Mouse (Mus musculus) myocyte (in vitro differentiated cells): Measurements from ENCODE around the gene Nfkbiz. TPM values are rescaled to one million over a fixed set of nuclear protein-coding genes. Genes with fewer than 3 reads are reported as not detected.

Source experiments
- H3K27me3 ChIP-seq: one replicate; pipeline ENCODE4 v1.6.1; 2011; ENCODE audit not compliant: control insufficient read depth, insufficient read depth, insufficient read length
- H3K36me3 ChIP-seq: one replicate; pipeline ENCODE4 v1.6.1; 2011; ENCODE audit not compliant: control insufficient read depth, insufficient read depth
- H3K4me2 ChIP-seq: one replicate; pipeline ENCODE4 v1.6.1; 2011; ENCODE audit warnings: low read depth, control low read depth
- H3K4me3 ChIP-seq: one replicate; pipeline ENCODE4 v1.5.1; 2011; ENCODE audit warnings: mild to moderate bottlenecking, control low read depth, moderate library complexity
- H3K79me2 ChIP-seq: one replicate; pipeline ENCODE4 v1.6.1; 2011; ENCODE audit not compliant: control insufficient read depth, insufficient read depth
- H3ac ChIP-seq: one replicate; pipeline ENCODE4 v1.6.1; 2011; ENCODE audit not compliant: control insufficient read depth, insufficient read length
- CEBPB ChIP-seq: IDR thresholded peaks from 2 replicates; pipeline ENCODE4 v1.6.1; 2011; ENCODE audit warnings: mild to moderate bottlenecking, moderate library complexity; ENCODE audit not compliant: poor library complexity, insufficient read depth, severe bottlenecking
- E2F4 ChIP-seq: IDR thresholded peaks from one replicate; pipeline ENCODE4 v1.6.1; 2011; ENCODE audit warnings: mild to moderate bottlenecking, control low read depth, moderate library complexity; ENCODE audit not compliant: insufficient read depth
- MAX ChIP-seq: IDR thresholded peaks from one replicate; pipeline ENCODE4 v1.6.1; 2011; ENCODE audit warnings: low read depth, mild to moderate bottlenecking, control low read depth
- MYOD1 ChIP-seq, 3 experiments: IDR thresholded peaks; one replicate each; pipeline ENCODE4 v1.6.1; 2011; ENCODE audit warnings: control low read depth in 2 of 3, low read depth in 2 of 3, mild to moderate bottlenecking in 2 of 3, moderate library complexity in 1 of 3; ENCODE audit not compliant: insufficient read length in 2 of 3, control insufficient read depth in 1 of 3
- MYOG ChIP-seq, 3 experiments: IDR thresholded peaks; one replicate each; pipeline ENCODE4 v1.6.1; 2011; ENCODE audit warnings: control low read depth in 2 of 3, low read depth in 2 of 3, mild to moderate bottlenecking in 2 of 3; ENCODE audit not compliant: insufficient read length in 2 of 3, control insufficient read depth in 1 of 3, insufficient read depth in 1 of 3
- POLR2A ChIP-seq: IDR thresholded peaks from one replicate; pipeline ENCODE4 v1.6.1; 2011; ENCODE audit warnings: low read depth, mild to moderate bottlenecking, control low read depth, moderate library complexity; ENCODE audit not compliant: insufficient read length
- POLR2AphosphoS2 ChIP-seq: IDR thresholded peaks from one replicate; pipeline ENCODE4 v1.6.1; 2011; ENCODE audit warnings: low read depth, control low read depth; ENCODE audit not compliant: insufficient read length
- REST ChIP-seq: IDR thresholded peaks from one replicate; pipeline ENCODE4 v1.6.1; 2011; ENCODE audit warnings: mild to moderate bottlenecking, control low read depth, moderate library complexity; ENCODE audit not compliant: insufficient read depth, insufficient read length
- SRF ChIP-seq: IDR thresholded peaks from one replicate; pipeline ENCODE4 v1.6.1; 2011; ENCODE audit warnings: low read depth; ENCODE audit not compliant: control insufficient read depth, insufficient read length
- TCF12 ChIP-seq: IDR thresholded peaks from one replicate; pipeline ENCODE4 v1.6.1; 2011; ENCODE audit warnings: mild to moderate bottlenecking, control low read depth; ENCODE audit not compliant: poor library complexity, insufficient read depth, severe bottlenecking
- TCF3 ChIP-seq: IDR thresholded peaks from one replicate; pipeline ENCODE4 v1.6.1; 2011; ENCODE audit warnings: low read depth, control low read depth; ENCODE audit not compliant: insufficient read length
- USF1 ChIP-seq: IDR thresholded peaks from one replicate; pipeline ENCODE4 v1.6.1; 2011; ENCODE audit warnings: low read depth, mild to moderate bottlenecking, control low read depth, moderate library complexity
- polyA plus RNA-seq: library from polyadenylated mRNA; unstranded; fragments of >200 nt; fragmentation: generic; extraction: Trizol; gene quantifications from one replicate; pipeline ENCODE4 v1.2.1, GENCODE M21; 2012; ENCODE audit warnings: missing spikeins

Nfkbiz gene
- polyA plus RNA-seq, 1 experiment, result 2.6 TPM

DNA sequence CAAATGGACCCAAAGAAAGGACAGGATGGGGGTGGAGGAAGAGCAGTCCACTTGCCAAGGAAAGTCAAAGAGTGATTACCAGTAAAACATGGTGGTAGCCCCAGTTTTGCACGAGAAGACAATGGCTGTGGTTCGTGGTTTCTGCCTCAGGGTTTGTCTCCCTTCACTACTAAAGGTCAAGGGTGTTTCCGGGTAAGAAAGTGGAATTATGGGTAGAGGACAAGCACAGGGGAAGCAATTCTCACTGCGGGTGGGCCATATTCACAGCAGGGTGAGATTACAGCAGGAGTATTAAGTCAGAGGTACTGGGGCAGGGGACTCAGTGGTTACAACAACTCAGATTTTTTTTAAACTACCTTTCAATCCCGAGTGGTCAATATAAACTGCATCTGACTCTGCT, 50.0 kb downstream of the Nfkbiz start:
- H3K4me2 ChIP-seq, result no peak overlapping the region
- TF ChIP-seq POLR2A (no peak), POLR2AphosphoS2 (no peak), CEBPB (no peak), TCF12 (no peak), USF1 (no peak), MYOG (IDR thresholded peaks at IDR 0.05; ENCODE audit: control insufficient read depth in 1 of 3, insufficient read depth in 1 of 3, insufficient read length in 2 of 3, low read depth in 2 of 3) (no peak), E2F4 (no peak), TCF3 (no peak), SRF (no peak), MAX (no peak), REST (no peak), MYOD1 (IDR thresholded peaks at IDR 0.05; ENCODE audit: control insufficient read depth in 1 of 3, insufficient read length in 2 of 3, low read depth in 2 of 3) (no peak)
- H3K36me3 ChIP-seq, result no peaks in the 10 kb centered on the region
- no peaks in the 10 kb centered on the region for H3K79me2 ChIP-seq
- no peaks in the 10 kb centered on the region for H3K27me3 ChIP-seq
- H3ac ChIP-seq, result no peak overlapping the region
- H3K4me3 ChIP-seq, result no peak overlapping the region

DNA sequence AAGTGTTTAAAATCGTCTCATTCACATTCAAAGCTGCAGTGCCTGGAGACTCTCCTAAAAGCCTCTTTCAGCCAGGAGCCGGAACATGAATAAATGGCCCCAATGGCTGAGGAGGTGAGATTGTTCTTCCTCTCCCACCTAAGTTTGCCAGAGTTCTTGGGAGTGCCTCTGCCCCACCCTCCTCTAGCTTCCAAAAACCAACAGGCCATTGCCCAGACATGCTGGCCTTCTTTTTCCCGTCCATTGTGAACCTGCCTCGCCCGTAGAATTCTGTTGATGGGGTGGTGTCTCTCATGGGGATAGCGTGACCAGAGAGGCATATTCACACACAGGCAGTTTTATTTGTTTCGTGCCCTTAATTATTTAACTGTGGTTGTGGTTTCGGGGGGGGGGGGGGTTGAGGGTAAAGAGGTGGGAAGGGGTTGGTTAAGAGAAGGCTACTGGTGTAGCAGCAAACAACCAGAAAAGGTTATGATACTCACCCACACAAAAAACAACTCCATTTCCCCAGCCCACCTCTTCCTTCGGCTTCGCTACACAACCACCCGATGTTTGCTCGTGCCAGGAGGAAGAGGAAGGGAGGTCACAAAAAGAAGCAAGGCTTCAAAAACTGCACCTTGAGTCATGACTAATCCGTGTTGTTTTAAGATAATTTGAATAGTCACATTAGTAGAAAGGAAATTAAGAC, 51.2 kb downstream of the Nfkbiz start:
- no peak overlapping the region for H3K4me2 ChIP-seq
- H3K27me3 ChIP-seq, result no peaks in the 10 kb centered on the region
- no peak overlapping the region for H3ac ChIP-seq
- TF ChIP-seq SRF (no peak), REST (no peak), E2F4 (no peak), POLR2AphosphoS2 (no peak), MYOD1 (IDR thresholded peaks at IDR 0.05; ENCODE audit: control insufficient read depth in 1 of 3, insufficient read length in 2 of 3, low read depth in 2 of 3) (no peak), POLR2A (no peak), MYOG (IDR thresholded peaks at IDR 0.05; ENCODE audit: control insufficient read depth in 1 of 3, insufficient read depth in 1 of 3, insufficient read length in 2 of 3, low read depth in 2 of 3) (no peak), USF1 (no peak), MAX (no peak), TCF12 (no peak), CEBPB (no peak), TCF3 (no peak)
- no peaks in the 10 kb centered on the region for H3K79me2 ChIP-seq
- H3K4me3 ChIP-seq, result no peak overlapping the region
- no peaks in the 10 kb centered on the region for H3K36me3 ChIP-seq

DNA sequence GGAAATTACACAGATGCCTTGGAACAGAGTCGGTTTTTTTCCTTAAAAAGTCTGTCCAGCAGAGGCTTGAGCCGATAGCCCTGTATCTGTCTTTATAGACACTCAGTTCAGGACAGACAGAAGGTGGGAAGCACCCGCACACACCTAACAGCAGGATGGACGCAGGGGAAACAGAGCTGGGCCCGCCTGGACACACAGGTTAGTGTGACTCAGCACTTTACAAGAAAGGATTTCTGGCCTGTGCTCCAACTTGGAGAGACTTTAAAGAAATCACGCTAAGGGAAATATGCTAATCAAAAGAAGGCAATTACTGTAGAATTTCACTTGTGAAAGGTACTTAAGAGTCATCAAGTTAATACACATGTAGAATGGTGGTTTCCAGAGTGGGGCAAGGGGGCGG, 54.3 kb downstream of the Nfkbiz start:
- no peaks in the 10 kb centered on the region for H3K36me3 ChIP-seq
- TF ChIP-seq MYOG (IDR thresholded peaks at IDR 0.05; ENCODE audit: control insufficient read depth in 1 of 3, insufficient read depth in 1 of 3, insufficient read length in 2 of 3, low read depth in 2 of 3), result no peak
- no peak for TF ChIP-seq CEBPB
- TF ChIP-seq TCF3, result no peak
- TF ChIP-seq REST, result no peak
- TF ChIP-seq POLR2AphosphoS2, result no peak
- TF ChIP-seq E2F4, result no peak
- no peak for TF ChIP-seq MYOD1 (IDR thresholded peaks at IDR 0.05; ENCODE audit: control insufficient read depth in 1 of 3, insufficient read length in 2 of 3, low read depth in 2 of 3)
- H3K27me3 ChIP-seq, result no peaks in the 10 kb centered on the region
- no peak overlapping the region for H3ac ChIP-seq
- H3K4me3 ChIP-seq, result no peak overlapping the region
- no peaks in the 10 kb centered on the region for H3K79me2 ChIP-seq
- H3K4me2 ChIP-seq, result no peak overlapping the region

DNA sequence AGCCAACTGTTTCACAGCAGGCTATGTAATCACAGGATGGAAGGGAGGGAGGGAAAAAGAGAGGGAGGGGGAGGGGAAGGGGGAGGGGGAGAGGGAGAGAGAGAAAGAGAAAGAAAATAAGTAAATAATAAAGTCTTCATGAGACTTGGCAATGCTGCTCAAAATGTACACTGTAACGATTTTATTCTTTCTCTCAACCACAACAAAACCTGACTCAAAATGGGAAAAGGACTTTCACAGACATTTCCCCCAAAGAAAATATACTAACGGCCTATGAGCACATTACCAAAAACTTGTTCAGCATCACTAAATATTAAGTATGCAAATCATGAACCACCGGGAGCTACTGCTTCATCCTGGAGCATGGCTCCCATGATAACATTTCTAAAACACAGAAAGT, 54.8 kb downstream of the Nfkbiz start:
- TF ChIP-seq SRF, result no peak
- TF ChIP-seq MYOD1 (IDR thresholded peaks at IDR 0.05; ENCODE audit: control insufficient read depth in 1 of 3, insufficient read length in 2 of 3, low read depth in 2 of 3), result no peak
- no peak for TF ChIP-seq MYOG (IDR thresholded peaks at IDR 0.05; ENCODE audit: control insufficient read depth in 1 of 3, insufficient read depth in 1 of 3, insufficient read length in 2 of 3, low read depth in 2 of 3)
- no peak for TF ChIP-seq TCF3
- no peak for TF ChIP-seq POLR2AphosphoS2
- TF ChIP-seq USF1, result no peak
- no peak for TF ChIP-seq TCF12
- no peak for TF ChIP-seq E2F4
- no peak for TF ChIP-seq REST
- no peak for TF ChIP-seq MAX
- TF ChIP-seq CEBPB, result no peak
- TF ChIP-seq POLR2A, result no peak
- H3ac ChIP-seq, result no peak overlapping the region

DNA sequence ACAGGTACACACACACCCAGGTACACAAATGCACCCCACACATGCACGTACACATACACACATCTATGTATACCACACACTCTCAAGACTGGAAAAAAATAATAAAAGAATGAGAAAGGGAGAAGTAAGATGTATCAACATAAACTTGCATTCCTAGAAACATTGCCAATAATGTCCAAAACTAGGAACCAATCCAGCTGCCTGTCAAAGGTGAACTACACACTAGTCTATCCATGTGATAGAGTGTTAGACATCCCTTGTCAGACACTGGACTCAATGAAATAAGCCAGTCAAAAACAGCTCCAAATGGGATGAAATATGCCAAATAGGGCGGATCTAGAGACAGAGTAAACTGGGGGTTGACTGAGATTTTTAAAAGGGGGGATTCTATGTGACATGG, 55.8 kb downstream of the Nfkbiz start:
- Histone ChIP-seq H3K79me2 (no peaks in the 10 kb centered on the region), H3ac (no peak overlapping the region), H3K4me3 (no peak overlapping the region), H3K36me3 (no peaks in the 10 kb centered on the region), H3K27me3 (no peaks in the 10 kb centered on the region), H3K4me2 (no peak overlapping the region)
- TF ChIP-seq SRF (no peak), USF1 (no peak), POLR2A (no peak)

More for the DNA sequence above, 54.8 kb downstream of the Nfkbiz start:
- H3K27me3 ChIP-seq, result no peaks in the 10 kb centered on the region
- no peak overlapping the region for H3K4me3 ChIP-seq
- H3K4me2 ChIP-seq, result no peak overlapping the region
- no peaks in the 10 kb centered on the region for H3K79me2 ChIP-seq
- no peaks in the 10 kb centered on the region for H3K36me3 ChIP-seq
